Mouse (Mus musculus): ENCODE data around the gene Bin2.

GRCm38 (mm10) chr15:100636700-100637501 is 32.5 kb downstream of the Bin2 start, which contains the start of gene Smagp:
- TF ChIP-seq CTCF (IDR thresholded peaks at IDR 0.05; ENCODE audit: borderline replicate concordance, control insufficient read depth, extremely low read depth, insufficient read depth, low read length, poor library complexity) (no peak), POLR2A (IDR thresholded peaks at IDR 0.05; ENCODE audit: control insufficient read depth, extremely low read depth, insufficient read depth, low read length, poor library complexity) (no peak)

Data from thymus, adult 2 months (tissue).